Mouse (Mus musculus) olfactory bulb, adult 2 months (tissue): ENCODE measurements around the gene Ccdc12.

Source experiments
- CTCF ChIP-seq: fragments of 200-500 bp; IDR thresholded peaks from 2 replicates; pipeline ENCODE4 v1.5.1; 2012; ENCODE audit warnings: low read depth, mild to moderate bottlenecking, low read length, moderate library complexity; ENCODE audit not compliant: insufficient read depth
- POLR2A ChIP-seq: fragments of 200-500 bp; IDR thresholded peaks from 2 replicates; pipeline ENCODE4 v1.6.1; 2012; ENCODE audit warnings: mild to moderate bottlenecking, low read depth, low read length, moderate library complexity; ENCODE audit not compliant: insufficient read depth

DNA sequence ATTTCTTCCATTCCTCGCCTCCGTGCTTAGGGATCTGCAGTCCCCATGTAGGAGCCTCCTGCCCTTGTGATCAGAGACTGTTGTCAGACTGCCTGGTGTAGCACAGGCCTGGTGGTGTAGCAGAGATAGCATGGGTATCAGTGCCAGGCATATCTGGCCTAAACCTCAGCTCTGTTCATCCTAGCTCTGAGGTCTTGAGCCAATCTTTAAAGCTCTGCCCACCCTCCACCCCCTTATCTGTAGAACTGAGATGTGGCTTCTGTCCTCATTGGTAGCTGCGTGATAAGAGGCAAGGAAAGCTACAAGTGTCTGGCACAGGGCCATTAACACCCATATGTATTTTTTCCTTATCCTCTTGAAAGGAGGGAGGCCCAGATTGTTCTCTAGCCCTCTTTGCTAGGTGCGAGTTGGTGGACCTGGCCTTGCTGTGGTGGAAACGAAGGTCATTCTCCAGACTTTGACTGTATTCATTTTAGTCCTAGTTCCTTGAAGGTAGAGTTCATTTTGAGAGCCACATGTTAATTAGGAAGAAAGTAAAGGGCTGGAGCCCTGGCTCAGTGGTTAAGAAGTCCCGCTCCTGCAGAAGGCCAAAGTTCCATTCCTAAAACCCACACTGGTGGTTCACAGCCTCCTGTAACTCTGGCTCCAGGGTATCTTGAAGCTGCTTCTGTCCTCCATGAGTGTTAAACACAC lies 12.4 kb downstream of the Ccdc12 start:
- TF ChIP-seq CTCF (no peak), POLR2A (no peak)
